Mouse (Mus musculus) gastrocnemius, postnatal 25 days (tissue): ENCODE data around the gene Vps37b. TPM values are rescaled to one million over a fixed set of nuclear protein-coding genes. Genes with fewer than 3 reads are reported as not detected.

ENCODE experiments used
- DNase-seq: peaks from one replicate; pipeline ENCODE4 v3.0.0; 2022
- total RNA-seq, 2 experiments: library from RNA; stranded (reverse); gene quantifications; 1 replicate in 1 of 2; 2 replicates in 1 of 2; pipeline ENCODE4 v1.2.3; 2021

The Vps37b gene
- total RNA-seq, 2 experiments from 2014 or later = 4.2 to 6.3 TPM

DNA sequence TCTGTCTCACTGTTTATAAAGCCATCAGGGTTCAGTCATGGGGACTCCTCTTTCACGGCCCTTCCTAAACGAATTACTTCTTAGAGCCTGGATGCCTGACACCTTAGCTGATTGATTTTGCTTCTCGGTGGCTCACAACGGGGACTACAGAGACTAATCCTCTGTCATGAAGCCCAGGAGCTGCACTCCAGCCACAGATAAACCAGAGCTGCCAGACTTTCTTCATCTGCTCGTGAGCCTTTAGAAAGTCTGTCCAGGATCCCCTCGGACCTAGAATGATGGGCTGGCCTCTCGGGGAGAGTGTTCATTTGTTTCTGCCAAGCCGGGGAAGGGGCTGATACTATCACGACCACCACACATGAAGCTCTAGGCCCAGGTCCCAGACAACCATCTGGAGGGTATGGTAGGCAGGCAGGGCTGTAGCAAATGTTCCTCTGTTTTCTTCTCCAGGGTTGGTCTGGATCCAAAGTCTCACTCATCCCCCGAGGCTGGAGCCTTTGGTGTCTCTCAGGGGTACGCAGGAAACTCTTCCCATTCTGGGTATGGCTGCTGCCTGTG, 13.5 kb upstream of the Vps37b start:
- DNase-seq = no peak

DNA sequence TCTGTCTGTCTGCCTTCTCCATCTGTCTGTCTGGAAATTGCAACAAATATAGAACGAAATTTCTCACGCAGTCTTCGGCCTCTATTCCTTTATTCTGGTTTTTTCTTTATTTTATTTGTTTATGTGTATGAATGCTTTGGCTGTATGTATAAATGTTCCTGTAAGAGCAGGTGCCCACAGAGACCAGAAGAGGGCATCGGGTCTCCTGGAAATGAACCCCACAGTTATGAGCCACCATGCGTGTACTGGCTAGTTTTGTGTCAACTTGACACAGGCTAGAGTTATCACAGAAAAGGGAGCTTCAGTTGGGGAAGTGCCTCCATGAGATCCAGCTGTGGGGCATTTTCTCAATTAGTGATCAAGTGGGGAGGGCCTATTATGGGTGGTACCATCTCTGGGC, 11.9 kb upstream of the Vps37b start:
- DNase-seq = no peak

DNA sequence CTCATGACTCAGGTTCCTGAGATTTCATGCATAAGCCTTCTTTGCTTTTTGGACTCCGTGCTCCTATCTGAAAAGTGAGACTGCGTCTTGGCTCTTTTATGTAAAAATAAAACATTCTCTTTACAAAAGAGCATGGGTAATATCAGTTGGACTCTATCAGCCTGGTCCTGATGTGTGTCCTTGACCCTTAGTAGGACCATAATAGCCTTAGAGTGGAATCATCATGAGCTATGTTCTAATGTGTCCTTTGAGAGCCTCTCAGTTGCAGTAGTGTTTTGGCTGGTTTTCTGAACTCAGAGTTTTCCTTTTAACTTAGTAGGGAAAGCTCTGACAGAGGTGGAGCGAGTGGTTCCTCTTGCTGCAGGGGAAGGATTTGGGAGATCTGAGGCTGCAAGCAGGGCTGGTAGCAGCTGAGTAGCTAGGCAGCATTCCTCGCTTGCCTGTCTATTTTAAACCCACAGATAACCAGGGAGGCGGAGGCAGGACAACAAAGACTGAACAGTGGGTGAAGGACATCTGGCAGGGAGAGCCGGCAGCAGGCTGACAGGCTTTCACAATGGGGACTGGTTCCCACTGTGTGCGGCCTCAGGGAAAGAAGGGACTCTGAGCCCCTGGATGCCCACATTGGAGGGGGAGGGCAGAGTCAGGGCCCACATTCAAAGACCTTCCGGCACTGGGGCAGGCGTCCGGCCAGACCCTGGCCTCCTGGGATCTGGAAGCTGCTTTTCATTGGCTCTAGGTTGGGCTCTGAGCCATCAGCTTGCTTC, 11.3 kb upstream of the Vps37b start:
- no peak for DNase-seq

DNA sequence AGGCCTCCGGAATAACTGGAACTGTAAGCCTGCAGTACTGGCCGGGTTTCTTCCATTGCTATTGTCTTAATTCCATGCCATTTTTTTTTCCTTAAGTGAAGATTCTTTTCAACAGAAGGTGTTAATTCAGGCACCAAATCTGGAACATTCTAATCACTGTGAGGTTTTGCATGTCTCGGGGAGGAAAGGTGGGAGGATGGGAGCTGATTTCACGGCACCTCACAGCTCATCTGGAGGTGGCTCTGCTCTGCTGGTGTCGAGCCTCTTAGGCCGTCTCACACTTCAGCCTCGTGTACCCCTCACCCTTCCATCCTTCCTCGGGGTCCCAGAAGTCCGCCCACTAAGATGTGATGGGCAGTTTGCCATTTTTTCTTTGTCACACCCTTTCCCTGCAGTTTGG, 9.0 kb upstream of the Vps37b start:
- DNase-seq = no peak

DNA sequence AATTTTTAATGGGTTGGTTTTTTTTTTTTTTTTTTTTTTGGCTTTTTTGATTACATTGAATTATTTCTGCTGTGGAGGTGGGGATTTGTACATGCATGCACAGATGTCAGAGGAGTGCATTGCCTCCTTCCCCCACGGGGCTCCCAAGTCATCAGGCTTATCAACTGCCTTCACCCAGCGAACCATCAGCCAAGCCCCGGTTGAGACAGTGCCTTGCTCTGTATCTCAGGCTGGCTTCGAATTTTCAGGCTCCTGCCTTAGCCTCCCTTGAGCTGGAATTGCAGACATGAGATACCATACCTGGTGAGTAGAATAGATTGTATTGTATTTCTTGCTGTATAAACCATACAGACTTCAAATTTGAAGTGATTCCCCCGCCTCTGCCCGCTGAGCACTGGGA, 7.5 kb upstream of the Vps37b start:
- no peak for DNase-seq

DNA sequence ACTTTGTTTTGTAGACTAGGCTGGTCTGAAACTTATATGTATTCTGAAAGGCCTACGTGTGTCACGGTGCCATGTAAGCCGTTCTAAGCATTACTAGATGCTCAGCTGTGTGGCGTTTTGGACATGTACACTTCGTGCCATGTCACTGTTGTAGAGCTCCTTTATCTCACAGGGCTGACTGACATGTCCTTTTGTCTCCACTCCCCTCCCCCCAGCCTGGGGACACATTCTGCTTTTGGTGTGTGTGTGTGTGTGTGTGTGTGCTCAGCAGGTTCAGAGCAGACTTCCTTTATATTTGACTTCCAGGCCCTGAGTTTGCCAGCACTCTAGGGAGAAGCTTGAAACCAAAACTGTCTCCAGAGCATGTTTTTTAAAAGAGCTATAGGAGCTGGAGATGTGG, 4.8 kb upstream of the Vps37b start:
- DNase-seq = no peak

DNA sequence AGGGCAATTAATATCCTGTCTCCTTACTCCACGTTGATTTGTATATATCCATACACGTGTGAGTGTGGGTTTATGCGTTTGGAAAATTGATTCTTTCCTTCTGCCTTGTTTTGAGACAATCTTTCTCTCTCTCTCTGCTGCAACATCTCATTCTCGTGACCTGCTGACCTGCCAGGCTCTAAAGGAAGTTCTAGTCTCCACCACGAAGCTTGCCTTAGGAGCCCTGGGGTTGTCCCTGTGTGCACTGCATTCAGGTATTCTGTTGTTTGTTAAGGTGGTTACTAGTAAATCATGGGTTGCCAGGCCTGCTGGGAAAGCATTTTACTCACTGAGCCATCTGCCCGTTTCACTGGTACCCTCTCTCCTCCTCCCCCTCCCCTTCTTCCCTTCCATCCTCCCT, 4.3 kb upstream of the Vps37b start:
- DNase-seq = no peak

DNA sequence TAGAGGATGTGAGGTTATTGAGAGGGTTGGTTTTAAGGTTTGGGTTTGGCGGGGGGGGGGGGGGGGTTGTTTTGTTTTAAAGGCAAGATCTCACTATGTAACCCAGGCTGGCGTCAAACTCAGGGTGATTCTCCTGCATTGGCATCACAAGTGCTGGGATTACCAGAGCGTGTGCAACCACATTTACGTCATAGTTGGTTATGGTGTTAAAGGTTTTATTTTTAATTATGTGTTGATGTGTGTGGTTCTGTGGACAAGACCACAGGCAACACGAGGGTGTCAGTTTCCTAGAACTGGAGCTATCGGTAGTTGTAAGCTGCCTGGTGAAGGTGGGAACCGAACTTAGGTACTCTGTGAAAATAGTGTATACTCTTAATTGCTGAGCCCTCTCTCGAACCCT, 3.7 kb upstream of the Vps37b start:
- DNase-seq = no peak

DNA sequence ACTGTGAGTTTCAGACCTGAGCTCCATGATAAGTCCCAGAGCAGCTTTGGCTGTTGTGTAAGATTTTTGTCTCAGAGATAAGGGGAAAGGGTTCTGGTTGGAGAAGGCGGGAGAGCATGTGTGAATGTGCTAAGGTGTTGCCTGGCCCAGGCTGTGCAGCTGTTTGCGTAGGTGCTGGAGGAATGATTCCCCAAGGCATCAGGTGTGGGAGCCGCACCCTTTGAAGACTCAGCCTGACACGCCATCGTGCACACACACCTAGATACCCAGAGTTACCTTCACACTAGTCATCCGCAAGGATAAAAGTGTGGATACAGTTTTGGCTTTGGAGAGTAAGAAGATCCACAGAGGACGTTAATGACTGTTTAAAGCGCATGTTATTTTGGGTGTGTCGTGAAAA, 3.3 kb upstream of the Vps37b start:
- DNase-seq = no peak

DNA sequence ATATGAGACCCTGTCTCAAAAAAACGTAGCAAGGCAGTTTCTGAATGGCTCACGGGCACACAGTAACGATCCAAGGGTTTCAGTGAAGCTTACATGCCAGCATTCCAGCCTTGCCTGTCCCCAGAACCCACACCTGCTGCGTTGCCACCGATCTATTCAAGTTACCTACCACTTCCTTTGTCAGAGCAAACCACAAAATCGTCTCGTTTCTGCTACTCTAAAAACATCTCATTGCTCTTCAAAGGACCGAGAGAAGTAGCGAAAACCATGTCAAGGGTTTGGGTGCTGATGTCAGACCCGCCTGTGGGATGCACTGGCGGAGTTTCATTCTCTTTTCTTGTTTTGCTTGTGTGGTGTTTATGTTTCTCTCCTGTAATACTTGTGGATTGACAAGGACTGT, 2.4 kb upstream of the Vps37b start:
- no peak for DNase-seq

DNA sequence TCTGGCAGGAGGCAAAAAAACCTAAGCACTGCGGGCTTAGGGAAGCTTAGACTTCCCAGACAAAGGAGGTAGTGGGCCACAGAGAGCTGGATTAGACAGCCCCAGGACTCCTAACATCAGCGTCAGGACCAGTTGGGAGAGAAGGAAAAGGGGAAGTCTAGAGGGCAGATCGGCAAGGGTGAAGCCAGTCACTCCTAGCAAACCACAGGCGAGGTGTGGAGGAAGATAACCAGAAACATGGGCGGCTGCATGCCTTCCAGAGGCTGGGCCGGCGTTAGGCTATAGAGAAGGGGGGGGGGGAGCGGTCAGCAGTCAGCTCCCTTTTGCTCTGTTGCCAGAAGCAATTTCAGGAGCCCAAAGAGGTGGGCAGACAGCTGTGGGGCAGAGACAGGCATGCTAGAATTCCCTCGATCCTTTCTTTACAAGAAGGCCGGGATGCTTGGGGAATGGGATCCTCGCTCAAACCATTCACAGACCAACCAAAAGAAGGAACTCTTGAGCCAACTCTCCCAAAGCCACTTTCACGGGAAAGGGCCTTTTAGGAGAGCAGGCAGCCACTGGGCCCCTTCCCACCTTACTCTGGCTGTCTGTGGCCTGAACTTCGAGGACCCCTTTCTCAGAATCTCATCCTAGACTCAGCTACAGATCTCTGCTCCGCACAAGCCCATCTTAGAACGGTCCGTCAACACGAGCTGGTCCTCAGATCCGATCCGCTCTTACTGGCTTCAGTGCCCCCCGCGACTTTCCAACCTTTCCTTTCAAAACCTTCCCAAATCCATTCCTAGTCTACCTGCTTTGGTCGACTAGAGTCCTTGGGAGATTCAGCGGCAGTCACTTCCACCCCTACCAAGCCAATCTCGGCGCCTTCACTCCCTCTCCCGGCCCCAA, 758 bp downstream of the Vps37b start:
- DNase-seq = no peak

DNA sequence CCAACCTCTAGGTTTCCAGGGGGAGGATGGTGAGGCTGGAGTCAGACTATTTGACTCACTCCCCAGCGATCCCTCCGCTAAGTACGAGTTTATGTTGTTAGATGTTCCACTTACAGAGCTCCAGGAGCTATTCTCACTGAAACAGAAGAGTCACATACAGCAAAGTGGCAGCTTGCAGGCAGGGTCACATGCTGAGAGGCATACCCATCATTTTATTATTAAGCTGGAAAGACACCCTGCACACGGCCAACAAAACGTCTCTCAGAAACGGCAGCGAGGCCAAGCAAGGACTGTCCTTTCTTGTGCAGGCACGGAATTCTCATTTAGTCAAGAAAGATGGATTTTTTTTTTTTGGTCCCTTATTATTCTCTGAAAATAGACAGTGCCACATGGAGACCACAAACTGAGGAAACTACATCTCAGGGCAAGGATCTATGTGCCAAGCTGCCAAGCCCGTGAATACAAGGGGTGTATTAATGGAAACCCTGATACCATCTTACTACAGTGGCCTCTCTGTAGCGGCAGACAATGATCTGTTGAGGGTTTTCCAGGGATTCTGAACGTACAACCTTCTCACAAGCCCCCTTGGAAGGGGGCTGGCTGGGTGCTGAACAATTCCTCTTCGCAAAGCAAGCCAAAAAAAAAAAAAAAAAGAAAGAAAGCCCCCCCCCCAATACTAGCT, 1.5 kb downstream of the Vps37b start:
- DNase-seq = no peak

DNA sequence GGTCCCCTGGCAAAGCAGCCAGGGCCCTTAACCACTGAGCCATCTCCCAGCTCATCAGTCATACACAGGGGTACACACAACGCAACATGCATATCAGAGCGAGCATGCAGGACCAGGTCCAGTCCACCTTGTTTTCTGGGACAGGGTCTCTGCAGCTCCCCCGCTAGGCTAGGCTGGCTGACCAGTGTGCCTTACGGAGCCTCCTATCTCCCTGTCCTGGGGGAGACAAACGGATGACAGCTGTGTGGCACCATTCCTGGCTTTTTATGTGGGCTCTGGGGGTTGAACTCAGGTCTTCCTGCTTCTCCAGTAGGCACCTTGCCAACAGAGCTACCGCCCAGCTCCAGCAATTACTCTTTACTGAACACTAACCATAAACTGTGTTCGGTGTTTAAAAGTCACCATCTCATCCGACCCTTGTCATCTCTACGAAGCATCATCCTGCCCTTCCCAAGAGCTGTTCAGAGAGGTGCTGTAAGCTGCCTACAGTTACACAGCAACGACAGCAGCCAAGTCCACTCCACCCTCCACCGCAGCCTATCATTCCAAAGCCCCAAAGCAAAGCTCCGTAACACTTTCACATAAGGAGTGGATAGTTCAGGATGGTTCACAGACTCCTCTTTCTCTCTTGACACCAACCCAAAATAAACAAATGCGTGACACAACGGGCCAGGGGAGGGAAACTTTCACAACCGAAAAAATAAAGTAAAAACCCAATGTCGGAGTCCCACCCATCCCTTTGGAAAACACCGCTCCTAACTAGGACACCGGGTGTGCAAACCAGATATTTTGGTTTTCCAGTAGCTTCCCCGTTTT, 2.6 kb downstream of the Vps37b start:
- DNase-seq = no peak

DNA sequence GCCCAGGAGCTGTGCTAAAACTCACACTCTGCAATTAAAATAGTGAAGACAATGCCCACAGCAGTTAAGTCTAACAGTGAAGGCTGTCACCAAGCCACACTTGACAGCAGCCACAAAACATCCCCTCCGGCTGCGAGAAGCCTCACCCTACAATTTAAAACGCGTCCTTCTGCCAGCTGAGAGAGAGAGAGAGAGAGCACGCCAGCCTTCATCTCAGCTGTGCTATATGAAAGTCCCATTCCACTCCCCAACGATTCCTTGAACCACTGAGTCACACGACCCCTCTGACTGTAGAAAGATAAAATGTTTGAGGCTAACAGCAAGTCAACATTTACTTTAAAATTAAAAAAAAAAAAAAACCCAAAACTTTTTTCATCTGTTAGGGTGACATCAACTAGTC, 3.4 kb downstream of the Vps37b start:
- DNase-seq = no peak

DNA sequence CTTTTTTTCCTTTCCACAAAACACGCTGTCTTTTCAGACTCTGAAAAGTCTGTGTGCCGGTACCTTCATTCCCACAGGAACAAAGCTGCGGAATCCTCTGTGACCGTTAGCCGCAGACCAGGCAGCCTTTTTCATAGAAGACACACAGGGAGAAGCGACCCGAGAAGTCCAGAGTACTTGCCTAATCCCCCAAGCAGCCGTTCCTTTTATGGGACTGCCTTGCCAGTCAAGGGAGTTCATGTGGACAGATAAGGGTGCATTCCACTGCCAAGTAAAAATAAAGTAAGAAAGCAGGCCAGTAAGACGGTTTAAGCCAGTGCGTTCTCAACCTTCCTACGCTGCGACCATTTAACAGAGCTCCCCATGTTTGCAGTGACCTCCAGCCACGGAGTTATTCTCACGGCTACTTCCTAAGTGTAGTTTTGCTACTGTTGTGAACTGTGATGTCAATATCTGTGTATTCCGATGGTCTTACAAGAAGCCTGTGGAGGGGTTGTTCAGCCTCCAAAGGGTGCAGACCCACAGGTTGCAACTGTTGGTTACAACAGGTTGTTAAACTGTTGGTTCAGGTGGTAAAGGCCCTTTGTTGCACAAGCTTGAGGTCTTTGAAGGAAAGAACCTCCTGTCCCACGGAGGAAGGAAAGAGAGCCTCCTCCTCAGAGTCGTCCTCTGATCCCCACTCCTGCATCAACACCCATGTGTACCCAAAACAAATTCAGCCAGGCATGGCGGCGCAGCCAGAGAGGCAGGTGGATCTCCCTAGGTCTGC, 4.2 kb downstream of the Vps37b start:
- DNase-seq = no peak

DNA sequence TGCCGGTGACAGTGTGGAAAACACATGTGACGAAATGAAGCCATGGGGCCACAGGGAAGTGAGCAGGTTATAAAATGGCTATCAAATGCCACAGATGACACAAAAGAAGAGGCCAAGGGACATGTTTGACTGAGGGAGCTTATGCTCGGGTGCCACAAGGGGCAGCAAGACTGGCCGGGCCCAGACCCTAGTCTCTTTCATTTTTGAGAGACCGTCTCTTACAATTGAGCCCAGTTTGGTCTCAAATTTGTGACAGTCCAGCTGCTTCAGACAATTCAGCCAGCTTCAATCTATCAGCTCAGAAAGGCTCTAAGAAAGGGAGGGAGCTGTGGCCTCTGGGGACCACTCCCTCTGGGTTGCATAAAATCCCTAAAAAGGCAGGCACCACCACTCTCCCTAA, 5.5 kb downstream of the Vps37b start:
- DNase-seq = no peak

DNA sequence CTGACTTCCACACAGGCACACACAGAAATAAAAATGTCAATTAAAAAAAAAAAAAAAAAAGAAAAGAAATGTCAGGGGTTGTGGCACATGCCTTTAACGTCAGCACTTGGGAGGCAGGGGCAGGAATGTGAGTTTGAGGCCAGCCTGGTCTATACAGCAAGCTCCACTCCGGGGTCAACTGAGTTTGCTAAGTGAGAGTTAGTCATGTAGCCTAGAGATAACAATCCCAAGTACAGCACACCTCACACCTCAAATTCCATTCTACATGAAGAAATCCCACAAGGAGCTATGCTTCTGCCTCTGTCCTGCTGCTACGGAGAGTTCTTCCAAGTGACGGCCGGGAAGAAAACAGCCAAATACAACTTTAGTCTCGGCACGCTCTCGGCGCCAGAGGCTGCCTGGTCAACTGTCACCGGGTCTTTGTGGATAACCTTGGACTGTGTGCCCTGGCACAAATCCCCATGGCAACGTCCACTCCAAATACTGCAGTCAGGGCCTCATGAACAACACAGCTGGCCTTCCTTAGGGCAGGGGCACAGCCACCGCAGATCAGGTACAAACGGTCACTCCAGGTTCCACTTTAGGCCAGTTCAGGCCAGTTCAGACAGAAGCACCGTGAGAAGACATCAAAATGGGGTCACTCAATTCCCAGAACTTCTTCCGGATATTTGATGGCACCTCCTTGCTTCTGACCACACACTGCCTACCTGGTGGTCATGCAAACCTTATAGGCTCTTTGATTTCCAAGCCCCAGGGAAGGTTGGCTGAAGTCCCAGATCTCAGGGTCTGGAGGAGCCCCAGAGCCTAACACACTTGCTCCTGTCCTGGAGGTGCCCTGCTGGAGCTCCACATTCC, 6.3 kb downstream of the Vps37b start:
- no peak for DNase-seq

DNA sequence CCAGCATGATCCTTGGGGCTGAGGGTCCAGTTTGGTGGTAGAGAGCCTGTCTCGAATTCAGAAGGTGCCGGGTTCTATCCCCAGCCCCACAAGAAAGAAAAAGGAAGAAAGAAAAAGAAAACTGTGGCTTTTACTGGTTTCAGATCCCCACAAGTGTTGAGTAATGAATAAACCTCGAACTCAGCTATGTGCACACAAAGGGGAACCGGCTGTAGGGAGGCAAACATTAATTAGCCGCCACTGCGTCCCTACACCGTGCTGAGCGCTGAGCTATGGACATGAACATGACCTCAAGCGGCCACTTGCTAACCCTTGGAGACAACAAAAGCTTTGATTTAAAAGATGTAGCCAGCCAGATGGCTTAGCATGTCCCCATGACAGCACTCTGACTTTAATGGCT, 6.9 kb downstream of the Vps37b start:
- DNase-seq = no peak

DNA sequence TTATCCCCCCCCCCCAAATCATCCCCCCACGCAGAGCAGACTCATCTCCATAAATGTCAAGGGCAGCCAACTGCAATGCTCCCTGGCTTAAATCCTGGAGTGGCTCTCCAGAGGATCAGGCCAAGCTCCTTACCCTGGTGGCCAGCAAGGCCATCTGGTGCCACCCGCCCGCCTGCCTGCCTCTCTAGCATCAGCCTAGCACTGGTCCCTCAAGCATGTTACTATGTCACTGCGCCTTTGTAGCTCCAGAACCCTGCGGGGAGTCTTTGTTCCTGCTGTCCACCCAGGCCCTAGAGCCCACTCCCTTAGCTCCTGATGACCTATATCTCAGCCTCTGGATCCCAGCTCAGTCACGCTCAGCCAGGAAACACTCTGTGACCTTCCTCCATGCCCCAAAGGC, 7.4 kb downstream of the Vps37b start:
- DNase-seq = no peak

DNA sequence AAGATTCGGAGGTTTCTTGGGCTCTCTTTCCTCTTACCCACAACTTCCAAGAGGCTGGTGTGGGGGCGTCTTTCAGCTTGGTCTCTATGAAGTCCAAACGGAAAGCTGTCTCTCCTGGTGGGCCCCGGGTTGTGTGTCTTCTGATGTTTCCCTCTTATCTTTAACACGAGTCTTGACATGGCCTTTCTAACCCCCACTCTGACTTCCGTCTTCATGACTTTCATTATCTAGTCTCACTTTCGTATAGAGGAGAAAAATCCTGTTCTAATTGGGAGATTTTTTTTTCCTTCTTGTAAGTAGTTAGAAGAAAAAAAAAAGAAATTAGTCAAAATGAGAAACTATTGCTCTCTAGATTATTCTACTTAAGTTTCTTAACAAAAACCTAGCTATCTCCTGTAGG, 9.7 kb downstream of the Vps37b start:
- DNase-seq = no peak
